Mouse (Mus musculus) CH12F3 (cell line): Measurements from ENCODE around the gene Slamf6.
"Not testable (repeated sequence)": the region's sequence is repeated elsewhere in the genome, so short reads cannot be mapped to it uniquely, and the experiment has no call there.

ENCODE experiments used
- in situ Hi-C: fragments of 300-500 bp; cut with MboI; formaldehyde crosslinking; loops from 2 replicates; pipeline ENCODE4 v1.14.3; 2020; ENCODE audit warnings: low sequenced_read_pairs

Slamf6 gene

DNA sequence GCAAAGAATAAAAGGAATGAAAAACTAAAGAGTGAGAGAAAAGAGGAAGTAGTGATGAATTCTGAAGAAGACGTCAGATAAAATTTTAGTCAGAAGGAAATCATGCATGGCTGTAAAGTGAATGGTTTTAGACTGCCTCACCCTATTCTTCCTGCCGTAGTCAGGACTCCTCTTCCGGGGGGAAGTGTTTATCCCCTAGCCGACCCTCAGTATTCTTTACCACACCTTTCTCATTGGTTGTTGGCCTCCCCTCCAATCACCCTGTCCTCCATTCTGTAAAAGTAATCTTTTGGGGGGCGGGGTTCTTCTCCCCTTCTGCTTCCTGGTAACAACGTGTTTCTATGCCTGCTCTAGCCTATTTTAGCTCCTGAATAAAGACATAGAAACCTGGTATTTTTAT, 37.8 kb downstream of the Slamf6 start:
- in situ Hi-C loops = no loop called here

DNA sequence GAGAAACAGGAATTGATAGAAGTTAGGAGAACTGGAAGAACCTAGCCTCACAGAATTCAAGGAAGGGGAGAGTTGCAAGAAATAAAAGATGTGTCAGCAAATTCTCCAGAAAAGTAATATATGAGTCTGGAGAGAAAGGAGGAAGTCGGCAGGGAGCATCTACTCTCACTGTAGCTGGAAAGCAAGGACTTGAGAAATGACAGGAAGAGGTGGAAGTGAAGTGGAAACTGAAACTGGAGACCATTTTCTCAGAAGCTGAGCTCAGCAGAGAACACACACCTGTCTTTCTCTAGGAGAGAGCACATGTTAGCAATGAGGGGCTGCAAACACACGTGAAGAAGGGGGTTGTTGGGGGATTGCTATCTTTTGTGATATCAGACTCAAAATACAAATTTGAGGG, 40.1 kb downstream of the Slamf6 start:
- in situ Hi-C loops = no loop called here

DNA sequence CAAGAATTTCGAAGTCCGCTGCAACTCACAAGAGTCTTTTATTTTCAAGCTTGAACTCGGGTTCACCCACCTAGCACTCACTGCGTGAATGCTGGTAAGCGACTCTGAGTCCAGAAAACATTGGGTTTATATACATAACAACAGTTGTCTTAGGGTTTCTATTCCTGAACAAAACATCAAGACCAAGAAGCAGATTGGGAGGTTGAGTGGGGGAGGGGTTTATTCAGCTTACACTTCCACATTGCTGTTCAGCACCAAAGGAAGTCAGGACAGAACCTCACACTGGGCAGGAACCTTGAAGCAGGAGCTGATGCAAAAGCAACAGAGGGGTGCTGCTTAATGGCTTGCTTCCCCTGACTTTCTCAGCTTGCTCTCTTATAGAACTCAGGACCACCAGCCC, 43.4 kb downstream of the Slamf6 start:
- in situ Hi-C loops = no loop called here

DNA sequence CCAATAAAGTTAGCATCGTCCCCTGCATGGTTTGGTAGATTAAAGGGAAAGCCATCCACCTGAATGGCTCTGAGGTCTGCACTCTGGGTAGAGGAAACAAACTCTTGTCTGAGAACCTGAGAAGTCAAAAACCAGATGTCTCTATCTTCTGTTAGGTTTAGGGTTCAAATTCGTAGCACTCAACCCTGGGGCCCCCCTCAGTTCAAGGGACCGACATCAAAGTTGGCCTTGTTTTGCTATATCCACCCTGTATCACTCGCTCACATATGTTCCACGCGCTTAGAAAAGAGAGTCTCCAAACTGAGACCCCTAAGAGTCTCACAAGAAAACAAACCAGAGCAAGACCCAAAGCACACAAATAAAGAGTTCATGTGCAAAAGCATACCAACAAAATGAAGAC, 44.4 kb downstream of the Slamf6 start:
- in situ Hi-C loops = no loop called here

DNA sequence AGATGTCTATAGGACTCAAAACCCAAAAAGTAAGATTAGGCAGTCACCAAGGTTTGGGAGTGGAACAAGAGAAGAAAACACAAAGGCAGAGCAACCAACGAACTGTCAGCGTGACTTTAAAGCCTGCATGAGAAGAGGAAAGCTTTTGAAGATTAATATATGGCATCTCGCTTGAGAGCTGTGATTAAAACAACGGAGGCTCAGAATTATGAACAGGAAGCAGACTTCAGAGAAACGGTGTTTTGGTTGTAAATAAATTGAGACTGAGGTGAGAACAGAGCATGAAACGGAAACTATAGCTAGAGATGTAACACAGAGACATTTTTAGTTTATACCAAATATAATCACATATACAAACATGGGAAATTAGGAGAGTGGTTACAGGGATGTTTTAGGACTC, 46.3 kb downstream of the Slamf6 start:
- in situ Hi-C loops = no loop called here

DNA sequence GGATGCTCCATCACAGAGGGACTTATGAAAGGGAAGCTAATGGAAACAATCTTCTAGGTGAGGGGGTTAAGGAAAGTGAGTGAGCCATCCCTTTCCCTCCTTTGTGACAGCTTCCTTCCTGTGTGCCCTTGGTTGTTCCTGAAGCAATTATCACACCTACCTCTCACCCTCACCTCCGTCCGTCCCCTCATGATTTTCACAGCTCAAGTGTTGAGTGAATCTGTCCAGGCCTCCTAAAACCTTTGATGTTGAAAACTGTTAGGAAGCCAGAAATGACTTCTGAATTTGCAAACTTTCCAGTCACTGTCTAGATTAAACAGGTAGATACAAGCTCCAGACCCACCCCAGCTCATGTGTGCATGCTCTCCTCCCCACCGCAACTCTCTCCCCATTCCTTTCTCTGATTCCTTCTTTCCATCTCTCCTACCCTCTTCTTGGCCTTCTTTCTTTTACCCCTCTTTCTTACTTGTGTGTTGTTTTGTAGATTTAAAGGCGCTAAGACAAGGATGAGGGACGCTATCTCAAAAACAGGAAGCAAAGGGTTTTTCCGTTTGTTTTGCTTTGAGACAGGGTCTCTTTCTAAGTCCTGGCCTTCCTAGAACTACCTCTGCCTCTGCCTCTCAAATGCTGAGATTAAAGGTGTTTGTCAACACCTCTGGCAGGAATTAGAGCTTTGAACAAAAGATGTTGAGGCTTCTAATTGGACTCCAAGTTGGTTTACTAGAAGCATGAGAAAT, 48.9 kb downstream of the Slamf6 start:
- in situ Hi-C loops = no loop called here

DNA sequence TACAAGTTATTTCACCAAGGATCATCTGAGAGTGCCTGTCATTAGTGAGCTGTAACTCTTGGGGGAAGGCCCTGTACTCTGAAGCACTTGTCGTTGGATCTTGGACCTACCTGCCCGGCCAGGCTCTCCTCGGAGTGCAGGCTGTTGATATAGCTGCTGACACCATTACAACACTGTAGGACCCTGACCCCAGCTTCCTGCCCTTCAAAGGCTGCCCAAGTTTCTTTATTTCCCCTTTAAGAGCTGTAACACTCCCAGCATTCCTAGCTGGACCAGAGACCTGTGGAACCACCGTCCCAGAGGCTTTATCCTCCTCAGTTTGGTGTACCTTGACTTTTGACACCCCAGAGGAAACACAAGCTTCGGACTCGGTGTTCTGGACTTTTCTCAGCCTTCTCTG, 51.9 kb downstream of the Slamf6 start:
- in situ Hi-C loops = no loop called here

DNA sequence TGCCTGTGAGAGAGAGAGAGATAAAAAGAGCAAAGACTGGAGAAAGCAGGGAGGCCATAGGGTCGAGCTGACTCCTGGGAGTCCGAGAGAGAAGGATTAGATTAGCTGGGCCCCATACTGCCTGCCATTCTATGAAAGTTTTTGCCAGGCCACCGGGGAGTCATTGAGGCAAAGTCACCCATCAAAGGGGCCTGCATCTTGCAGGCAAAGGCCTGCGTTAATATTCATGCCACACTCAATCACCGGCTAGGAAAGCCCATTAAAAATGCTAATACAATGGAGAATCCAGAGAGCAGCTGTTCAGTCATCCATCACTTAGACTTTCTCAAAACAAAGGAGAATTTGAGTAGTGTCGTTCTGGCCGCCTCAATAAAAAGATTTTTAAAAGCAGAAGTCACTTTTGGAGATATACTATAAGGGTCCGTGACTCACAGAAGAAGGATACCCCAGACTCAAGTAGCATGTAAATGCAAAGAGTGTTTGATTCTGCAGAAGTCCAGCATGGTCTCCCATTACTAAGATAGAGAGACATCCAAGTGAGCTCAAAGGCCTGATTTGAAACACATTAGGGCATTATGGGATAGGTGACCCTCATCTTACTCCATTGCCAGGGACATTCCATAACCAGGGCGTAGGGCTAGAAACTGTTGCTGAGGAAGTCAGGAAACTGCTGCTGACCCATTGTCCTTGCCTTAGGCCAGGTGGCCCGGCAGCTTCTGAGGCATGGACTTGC, 53.7 kb downstream of the Slamf6 start:
- in situ Hi-C loops = no loop called here

DNA sequence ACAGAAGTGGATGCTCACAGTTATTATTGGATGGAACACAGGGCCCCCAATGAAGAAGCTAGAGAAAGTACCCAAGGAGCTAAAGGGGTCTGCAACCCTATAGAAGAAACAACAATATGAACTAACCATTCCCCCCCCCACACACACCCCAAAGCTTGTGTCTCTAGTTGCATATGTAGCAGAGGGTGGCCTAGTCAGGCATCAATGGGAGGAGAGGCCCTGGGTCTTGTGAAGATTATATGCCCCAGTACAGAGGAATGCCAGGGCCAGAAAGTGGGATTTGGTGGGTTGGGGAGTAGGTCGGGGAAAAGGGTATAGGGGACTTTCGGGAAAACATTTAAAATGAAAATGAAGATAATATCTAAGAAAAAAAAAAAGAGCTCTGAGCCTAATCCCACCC, 57.0 kb downstream of the Slamf6 start:
- in situ Hi-C loops = not testable (repeated sequence)

DNA sequence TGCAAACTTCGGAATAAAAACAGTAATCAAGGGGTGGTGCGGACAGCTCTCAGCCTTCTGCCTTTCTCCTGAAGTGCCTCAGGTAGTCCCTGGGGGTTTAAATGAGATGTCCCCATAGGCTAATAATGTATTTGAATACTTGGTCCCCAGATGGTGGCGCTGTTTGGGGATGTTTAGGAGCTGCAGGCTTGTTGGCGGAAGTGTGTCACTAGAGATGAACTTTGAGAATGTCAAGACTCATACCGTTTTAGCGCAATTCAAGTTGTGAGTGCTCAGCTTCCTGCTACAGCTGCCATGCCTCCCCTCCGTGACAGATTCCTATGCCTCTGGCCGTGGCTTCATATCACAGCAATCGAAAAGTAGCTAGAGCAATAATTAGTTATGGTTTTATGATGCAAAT, 58.1 kb downstream of the Slamf6 start:
- in situ Hi-C loops = no loop called here

DNA sequence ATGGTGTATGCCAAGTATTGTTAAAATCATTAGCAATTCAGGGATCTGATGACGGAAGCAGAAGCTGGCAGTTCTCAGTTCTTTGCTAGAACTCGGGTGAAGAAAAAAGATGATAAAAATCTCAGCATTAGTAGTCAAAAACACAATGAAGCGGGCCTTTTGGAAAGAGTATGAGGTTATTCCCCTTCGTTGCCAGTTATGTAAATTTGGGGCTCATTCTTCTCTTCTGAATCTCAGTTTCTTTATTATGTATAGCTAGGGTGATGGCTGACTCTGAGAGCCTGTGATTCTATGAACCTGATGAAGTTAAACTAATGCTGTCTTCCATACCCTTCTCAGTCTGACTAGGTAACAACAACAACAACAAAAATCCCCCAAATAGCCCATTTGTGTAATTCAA, 58.5 kb downstream of the Slamf6 start:
- in situ Hi-C loops = no loop called here

DNA sequence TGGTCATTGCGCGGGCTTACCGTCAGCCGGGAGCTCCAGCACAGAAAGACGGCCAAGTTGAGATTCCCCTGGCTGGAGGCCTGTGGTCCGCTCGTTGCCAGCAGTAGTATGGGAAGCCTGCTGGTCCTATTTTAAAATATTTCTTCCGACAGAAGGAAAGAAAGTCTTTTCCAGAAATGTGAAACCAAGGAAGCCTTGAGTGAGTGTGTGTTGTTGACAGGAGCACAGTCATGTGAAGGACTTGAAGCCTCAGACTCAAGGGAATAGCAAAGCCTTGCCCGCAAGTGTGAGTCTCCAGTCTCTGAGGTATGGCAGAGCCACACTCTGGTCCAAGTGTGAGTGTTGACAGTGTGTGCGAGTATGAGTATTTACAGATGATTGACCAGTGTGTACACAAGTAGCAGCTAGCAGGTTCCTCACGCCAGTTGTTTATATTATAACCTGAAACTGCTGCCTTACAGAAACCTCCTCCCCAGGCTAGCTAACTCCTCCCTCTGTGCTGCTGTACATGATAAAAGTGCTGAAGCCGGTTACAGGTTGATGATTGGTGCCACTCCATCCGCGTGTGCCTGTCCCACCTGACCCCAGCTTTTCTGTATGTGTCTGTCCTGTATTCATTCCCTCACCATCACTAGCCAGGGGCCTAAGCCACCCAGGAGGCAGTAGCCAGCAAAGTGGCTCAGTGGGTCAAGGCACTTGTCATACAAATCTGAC, 59.7 kb downstream of the Slamf6 start:
- in situ Hi-C loops = no loop called here

DNA sequence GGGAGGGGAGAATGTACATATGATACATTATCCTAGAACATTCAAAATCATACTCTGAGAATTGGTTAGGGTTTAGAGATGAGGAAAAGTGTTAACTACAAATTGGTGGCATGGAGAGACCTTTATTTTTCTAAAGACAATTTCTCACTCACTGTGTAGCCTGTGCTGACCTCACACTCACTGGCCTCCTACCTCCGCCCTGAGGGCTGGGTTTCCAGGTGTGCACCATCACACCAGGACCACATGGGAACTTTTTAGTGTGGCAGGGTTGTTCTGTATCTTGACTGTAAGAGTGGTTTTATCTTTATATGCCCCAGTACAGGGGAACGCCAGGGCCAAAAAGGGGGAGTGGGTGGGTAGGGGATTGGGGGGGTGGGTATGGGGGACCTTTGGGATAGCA, 60.6 kb downstream of the Slamf6 start:
- in situ Hi-C loops = no loop called here

DNA sequence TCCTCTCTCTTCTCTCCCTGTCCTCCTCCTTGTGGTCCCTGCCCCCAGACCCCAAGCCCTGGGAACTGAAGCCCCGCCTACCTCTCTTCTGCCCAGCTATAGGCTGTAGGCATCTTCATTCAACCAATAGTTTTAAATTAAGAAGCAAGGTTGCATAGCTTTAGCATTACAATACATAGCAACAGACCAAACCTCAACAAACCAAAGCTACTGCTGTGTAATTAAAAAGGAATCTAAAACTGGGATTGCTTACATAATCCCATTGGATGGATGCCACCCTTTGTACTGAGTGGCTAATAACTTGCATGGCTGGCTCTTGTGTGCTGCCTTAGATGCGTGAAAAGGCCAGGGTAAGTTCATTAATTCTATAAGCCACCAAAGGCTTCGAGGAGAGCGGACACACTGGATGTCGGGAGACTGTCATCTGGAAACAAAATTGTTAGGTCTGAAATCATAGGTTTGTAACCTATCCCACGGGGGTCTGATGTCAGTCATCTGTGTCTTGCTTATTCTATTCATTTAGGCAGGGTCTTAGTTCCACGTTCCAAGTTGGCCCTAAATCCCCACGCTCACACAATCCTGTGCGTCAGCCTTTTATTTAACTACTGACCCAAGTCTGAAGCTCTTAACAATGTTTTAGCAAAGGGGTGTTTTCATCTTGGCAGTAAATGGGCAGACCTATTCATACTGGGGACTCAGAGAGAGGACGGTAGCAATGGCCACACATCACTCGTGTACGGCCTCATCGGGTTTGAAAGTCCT, 62.8 kb downstream of the Slamf6 start:
- in situ Hi-C loops = no loop called here

DNA sequence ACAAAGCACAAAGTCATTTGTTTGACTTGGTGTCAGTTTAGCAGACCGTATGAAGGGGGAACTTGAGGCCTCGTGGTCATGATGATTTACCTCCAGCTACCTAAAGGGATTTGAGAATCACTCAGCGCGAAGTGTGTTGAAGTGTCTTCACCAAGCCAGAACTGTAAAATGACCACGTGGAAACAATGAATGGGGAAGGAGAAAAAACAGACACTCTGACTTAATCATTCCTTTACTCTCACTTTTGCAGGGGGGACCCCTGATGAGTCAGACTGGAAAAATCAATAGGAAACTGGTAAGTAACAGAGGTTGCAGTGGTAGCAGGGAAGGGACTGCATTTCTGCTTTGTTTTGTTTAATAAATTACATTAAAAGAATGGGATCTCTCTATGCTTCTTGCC, 64.9 kb downstream of the Slamf6 start:
- in situ Hi-C loops = no loop called here

DNA sequence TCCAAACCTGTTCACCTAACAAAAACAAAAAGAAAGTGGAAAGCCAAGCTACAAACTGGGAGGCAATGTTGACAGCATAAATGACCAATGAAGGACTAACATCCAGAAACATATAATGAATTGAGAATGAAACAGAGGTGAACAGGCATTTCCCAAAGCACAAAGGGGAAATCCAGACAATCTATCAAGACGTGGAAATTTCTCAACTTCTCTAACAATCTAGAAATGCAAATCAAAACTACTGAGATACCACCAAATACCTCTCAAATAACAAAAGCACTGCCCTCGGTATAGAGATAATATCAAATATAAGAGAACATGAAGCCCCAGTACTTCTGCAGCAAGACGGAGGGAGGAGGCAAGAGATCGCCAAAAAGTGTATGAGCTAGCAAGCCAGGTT, 65.4 kb downstream of the Slamf6 start:
- in situ Hi-C loops = no loop called here

DNA sequence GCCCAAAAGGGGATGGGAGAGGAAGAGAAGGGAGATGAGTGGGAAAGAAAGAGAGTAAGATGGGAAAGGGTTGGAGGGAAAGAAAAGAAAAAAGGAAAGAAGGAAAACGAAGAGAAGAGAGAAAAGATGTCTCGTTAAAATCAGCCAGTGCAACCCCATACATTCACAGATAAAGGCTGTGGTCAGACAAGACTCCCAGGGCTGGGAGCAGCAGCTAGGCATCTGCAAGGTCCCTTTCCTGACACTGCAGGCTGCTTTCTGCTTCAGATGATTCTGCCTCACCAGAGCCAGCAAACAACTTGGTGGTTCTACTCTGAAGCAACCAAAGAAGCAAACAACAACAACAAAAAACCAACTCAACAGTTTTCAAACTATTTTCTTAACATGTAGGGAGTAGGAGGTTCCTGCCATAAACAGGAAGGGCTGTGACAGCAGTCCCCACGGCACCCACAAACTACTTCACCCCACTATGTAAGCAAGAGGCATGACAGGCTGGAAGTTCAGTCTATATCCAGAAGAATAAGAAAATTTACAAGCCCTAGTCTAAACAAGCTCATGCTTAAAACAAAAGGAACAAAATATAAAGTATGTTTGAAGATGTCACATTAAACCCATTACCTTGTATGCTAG, 66.2 kb downstream of the Slamf6 start:
- in situ Hi-C loops = no loop called here

DNA sequence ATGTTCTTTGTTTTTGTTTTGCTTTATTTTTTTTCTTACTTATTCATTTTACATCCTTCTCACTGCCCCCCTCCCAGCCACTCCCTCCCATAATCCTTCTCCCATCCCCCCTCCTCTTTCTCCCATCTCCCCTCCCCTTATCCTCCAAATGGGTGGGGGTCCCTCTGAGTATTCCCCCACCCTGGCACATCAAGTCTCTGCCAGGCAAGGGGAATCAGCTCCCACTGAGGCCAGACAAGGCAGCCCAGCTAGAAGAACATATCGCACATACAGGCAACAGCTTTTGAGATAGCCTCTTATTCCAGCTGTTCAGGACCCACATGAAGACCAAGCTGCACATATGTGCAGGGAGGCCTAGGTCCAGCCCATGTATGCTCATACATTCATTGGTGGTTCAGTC, 66.8 kb downstream of the Slamf6 start:
- in situ Hi-C loops = no loop called here

DNA sequence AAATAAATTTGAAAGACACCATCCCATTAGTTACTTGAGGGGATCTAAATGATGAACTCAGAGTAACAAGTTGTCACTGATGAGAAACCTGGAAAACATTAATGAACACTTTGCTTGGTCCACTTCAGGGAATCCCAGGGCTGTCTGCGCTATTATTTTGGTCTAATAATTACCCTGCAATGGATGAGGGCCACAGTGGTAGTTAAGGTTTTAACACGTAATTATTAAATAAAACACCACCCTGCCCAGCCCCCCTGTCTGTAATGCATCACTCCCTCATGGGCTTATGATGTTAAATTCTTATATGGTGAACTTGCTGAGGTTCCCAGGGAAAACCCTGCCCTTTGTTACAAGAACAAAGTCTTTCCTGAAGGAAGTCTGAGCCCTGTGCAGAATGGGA, 74.6 kb downstream of the Slamf6 start:
- in situ Hi-C loops = no loop called here

DNA sequence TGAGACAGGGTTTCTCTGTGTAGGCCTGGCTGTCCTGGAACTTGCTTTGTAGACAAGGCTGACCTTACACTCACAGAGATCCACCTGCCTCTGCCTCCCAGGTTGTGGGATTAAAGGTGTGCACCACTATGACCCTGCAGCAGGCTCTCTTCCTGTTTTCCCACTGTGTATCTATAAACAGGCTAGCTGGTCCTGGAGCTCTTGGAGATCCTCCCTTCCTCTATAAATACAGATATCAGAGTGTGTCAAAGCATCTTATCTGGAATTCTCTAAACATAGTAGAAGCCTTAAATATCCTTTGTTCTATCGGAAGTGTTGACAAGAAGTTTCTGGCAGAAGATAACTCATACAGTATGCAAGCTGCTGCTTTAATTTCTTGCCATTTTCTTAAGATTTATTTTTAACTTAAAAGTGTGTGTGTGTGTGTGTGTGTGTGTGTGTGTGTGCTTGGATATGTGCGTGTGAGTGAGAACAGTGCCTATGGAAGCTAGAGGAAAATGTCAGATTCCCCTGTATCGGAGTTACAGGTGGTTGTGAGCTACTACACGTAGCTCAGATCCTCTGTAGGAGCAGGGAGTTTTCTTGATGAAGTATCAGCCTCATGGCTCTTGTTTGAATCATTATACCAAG, 75.7 kb downstream of the Slamf6 start:
- in situ Hi-C loops = no loop called here
